Mouse (Mus musculus): ENCODE measurements around the gene Ppp1r14c. TPM values are rescaled to one million over a fixed set of nuclear protein-coding genes. Genes with fewer than 3 reads are reported as not detected.

Gene Ppp1r14c
- polyA plus RNA-seq, 1 experiment: 1.7 TPM

DNA sequence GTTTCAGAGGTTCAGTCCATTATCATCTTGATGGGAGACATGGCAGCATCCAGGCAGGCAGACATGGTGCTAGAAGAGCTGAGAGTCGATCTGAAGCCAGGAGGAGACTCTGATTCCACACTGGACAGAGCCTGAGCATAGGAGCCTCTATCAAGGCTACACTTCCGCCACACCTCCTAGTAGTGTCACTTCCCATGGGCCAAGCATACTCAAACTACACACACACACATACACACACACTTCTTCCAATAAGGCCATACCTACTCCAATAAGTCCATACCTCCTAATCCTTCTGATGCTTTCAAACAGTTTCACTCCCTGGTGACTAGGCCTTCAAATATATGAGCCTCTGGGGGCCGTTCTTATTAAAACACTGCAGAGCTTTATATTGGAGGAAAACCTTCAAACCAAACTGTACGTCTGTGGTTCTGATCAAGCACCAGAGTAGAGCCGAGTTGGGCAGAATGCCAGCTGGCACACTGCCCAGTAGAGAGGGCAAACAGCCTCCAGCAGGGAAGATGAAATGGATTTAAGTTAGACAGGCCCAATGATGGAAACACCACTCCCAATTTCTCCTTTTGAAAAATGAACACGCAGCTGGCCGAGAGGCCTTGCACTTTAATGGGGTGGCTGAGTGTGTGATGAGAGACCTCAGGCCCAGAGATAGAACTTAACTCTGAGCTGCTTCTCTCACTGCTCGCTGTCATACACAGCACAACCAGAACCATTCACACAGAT, 141.8 kb downstream of the Ppp1r14c start:
- Histone ChIP-seq H3K27ac (ENCODE audit: insufficient read depth, low read length) (no peak overlapping the region), H3K4me3 (ENCODE audit: insufficient read depth, low read length) (no peak overlapping the region), H3K4me1 (ENCODE audit: control insufficient read depth, insufficient read depth, low read length) (no peaks in the 10 kb centered on the region)
- no peak for TF ChIP-seq POLR2A (IDR thresholded peaks at IDR 0.05; ENCODE audit: low read depth, low read length)
- no peak for TF ChIP-seq CTCF (IDR thresholded peaks at IDR 0.05; ENCODE audit: borderline replicate concordance, insufficient read depth, low read length)

DNA sequence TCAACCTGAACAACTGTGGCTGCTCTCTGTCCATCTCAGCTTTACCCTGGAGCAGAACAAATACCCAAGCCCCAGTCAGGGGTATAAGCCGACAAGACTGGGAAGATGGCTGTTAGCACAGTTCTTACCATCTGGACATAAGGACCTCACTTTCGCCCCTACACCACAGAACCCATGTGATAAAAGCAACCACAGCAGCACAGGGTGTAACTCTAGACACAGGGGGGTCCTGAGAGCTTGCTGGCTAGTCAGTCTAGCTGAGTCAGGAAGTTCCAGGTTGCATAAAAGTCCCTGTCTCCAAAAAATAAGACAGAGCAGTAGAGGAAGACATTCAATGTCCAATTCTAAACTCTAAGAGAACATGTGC, 142.3 kb downstream of the Ppp1r14c start:
- Histone ChIP-seq H3K27ac (ENCODE audit: insufficient read depth, low read length) (no peak overlapping the region), H3K4me1 (ENCODE audit: control insufficient read depth, insufficient read depth, low read length) (no peaks in the 10 kb centered on the region), H3K4me3 (ENCODE audit: insufficient read depth, low read length) (no peak overlapping the region)
- no peak for TF ChIP-seq CTCF (IDR thresholded peaks at IDR 0.05; ENCODE audit: borderline replicate concordance, insufficient read depth, low read length)
- no peak for TF ChIP-seq POLR2A (IDR thresholded peaks at IDR 0.05; ENCODE audit: low read depth, low read length)

DNA sequence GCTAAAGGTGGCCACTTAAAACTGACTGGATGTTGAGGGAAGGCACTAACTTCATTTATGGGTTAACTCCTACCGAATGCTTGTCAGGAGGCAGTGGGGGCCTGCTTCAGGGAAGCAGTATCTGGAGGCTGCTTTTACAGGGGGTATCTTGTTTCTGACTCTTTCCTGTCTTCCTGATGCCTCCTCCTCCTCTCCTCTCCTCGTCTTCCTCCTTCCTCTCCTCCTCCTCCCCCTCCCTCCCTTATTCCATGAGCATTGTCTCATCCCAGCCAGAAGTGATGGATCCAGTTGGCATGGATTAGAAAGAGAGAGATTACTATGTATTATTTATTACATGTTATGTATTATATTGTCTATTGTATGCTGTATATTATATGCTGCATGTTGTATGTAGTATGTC, 142.9 kb downstream of the Ppp1r14c start:
- no peak for TF ChIP-seq POLR2A (IDR thresholded peaks at IDR 0.05; ENCODE audit: low read depth, low read length)
- no peak for TF ChIP-seq CTCF (IDR thresholded peaks at IDR 0.05; ENCODE audit: borderline replicate concordance, insufficient read depth, low read length)
- H3K4me3 ChIP-seq (ENCODE audit: insufficient read depth, low read length): no peak overlapping the region

DNA sequence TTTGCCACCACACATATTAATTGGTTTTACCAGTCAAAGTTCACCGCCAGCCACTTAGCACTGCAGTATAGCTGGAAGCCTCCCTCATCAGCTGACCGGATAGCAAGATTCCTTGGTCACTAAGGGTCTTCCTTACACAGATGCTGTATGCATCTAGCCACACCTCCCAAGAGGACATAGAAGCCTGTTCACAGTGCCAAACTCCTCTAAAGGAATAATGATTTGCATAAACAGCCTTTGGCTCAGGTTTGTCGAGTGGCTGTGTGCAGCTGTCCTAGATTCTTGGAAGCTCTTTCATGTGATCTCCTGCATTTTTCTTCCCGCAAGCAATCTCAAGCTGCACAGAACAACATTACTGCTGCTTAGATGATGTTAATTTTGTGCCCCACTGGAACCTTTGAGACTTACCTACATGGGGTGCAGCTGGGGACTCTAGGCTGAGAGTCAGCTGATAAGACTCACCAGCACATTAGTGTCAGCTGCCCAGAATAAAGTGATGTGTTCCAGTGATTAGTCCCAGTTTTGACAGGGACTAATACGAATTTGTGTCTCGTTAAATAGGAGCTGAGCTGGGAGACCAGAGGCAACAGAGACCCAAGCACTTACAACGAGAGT, 143.9 kb downstream of the Ppp1r14c start:
- no peak for TF ChIP-seq CTCF (IDR thresholded peaks at IDR 0.05; ENCODE audit: borderline replicate concordance, insufficient read depth, low read length)
- Histone ChIP-seq H3K4me3 (ENCODE audit: insufficient read depth, low read length) (no peak overlapping the region), H3K4me1 (ENCODE audit: control insufficient read depth, insufficient read depth, low read length) (no peaks in the 10 kb centered on the region), H3K27ac (ENCODE audit: insufficient read depth, low read length) (no peak overlapping the region)

More for the DNA sequence above, 142.9 kb downstream of the Ppp1r14c start:
- Histone ChIP-seq H3K4me1 (ENCODE audit: control insufficient read depth, insufficient read depth, low read length) (no peaks in the 10 kb centered on the region), H3K27ac (ENCODE audit: insufficient read depth, low read length) (no peak overlapping the region)

DNA sequence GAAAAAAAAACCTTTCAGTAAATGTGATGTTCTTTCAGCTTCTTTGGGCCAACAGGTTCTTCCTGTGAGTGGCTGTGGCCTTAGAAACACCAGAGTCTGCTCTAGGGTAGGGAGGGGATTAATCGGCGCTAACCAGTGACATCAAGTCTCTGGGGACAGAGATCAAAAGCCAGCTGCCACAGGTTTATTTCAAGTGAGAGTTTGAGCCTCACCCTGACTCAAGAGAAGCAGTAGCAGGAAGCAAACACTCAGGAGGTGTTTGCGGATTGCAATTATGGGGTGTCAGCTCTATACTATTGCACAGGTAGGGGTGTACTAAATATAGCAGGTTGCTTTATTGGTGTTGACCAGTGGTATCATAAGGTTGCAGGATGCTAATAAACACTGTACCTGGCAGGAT, 144.6 kb downstream of the Ppp1r14c start:
- Histone ChIP-seq H3K27ac (ENCODE audit: insufficient read depth, low read length) (no peak overlapping the region), H3K4me3 (ENCODE audit: insufficient read depth, low read length) (no peak overlapping the region), H3K4me1 (ENCODE audit: control insufficient read depth, insufficient read depth, low read length) (no peaks in the 10 kb centered on the region)
- TF ChIP-seq POLR2A (IDR thresholded peaks at IDR 0.05; ENCODE audit: low read depth, low read length) (no peak), CTCF (IDR thresholded peaks at IDR 0.05; ENCODE audit: borderline replicate concordance, insufficient read depth, low read length) (no peak)

DNA sequence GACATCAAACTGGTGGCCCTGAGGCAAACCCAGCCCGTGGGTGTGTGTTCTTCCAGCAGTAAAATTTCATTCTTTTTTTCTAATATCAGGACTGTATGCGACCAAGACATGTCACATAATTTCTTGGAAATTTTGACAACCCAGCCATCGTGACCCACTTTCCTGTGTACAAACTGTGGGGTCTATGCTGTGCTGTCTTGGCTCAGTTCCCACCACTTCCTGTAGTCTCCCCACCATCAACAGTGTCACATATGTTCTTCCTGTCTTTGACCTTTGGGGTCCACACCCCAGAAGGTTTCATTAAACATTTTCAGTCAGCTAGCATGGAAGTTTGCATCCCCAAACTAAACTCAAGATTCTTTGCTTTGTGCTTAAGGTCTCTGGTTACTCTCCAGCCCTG, 145.5 kb downstream of the Ppp1r14c start:
- TF ChIP-seq CTCF (IDR thresholded peaks at IDR 0.05; ENCODE audit: borderline replicate concordance, insufficient read depth, low read length) (no peak), POLR2A (IDR thresholded peaks at IDR 0.05; ENCODE audit: low read depth, low read length) (no peak)
- no peak overlapping the region for H3K27ac ChIP-seq (ENCODE audit: insufficient read depth, low read length)
- H3K4me1 ChIP-seq (ENCODE audit: control insufficient read depth, insufficient read depth, low read length): no peaks in the 10 kb centered on the region
- H3K4me3 ChIP-seq (ENCODE audit: insufficient read depth, low read length): no peak overlapping the region

DNA sequence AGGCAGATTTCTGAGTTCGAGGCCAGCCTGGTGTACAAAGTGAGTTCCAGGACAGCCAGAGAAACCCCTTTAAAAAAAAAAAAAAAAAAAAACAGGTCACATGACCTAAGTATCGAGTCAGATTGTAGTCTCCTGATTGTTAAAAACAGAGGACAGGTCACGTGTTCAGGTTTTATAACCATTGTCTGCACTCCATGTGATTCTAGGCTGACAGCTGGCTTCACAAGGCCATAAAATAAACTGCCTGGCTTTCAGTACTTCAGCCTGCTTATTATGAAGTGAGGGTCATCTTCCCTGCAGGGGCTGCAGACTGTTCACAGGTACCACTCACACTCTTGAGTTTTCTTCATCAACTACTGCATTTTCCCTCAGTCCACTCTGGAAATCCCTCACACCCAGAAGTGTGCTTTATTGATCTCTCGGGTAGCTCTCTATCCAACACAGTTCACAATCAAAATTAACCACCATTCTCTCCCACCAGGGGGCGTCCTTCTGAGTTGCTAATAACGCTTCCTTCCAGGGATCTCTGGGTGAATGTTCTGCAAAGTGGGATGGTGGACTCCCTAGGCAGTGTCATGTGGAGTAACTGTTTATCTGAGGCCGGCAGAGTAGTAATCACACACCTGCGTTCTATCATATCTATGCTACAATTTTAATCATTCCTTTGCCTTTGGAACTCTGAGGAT, 146.9 kb downstream of the Ppp1r14c start:
- no peak overlapping the region for H3K4me3 ChIP-seq (ENCODE audit: insufficient read depth, low read length)
- TF ChIP-seq CTCF (IDR thresholded peaks at IDR 0.05; ENCODE audit: borderline replicate concordance, insufficient read depth, low read length) (no peak), POLR2A (IDR thresholded peaks at IDR 0.05; ENCODE audit: low read depth, low read length) (no peak)
- H3K4me1 ChIP-seq (ENCODE audit: control insufficient read depth, insufficient read depth, low read length): no peaks in the 10 kb centered on the region
- H3K27ac ChIP-seq (ENCODE audit: insufficient read depth, low read length): no peak overlapping the region

DNA sequence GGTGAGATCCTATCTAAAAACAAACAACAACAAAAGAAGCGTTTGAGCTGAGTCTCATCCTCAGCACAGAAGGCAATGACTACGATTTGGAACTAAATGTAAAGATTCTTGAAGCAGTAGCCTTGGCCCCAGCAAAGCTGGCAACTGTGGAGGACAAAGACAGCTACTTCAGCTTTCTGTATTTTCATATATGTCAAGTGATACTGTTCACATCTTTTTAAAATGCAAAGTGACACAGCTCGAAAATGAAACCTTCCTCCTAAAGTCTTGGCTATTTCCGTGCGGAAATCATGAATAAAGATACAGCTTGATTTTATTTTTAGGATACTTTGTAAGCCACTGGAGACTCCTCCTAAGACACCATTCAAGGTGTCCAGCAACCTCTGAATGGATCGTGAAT, 148.1 kb downstream of the Ppp1r14c start:
- no peaks in the 10 kb centered on the region for H3K4me1 ChIP-seq (ENCODE audit: control insufficient read depth, insufficient read depth, low read length)
- no peak overlapping the region for H3K4me3 ChIP-seq (ENCODE audit: insufficient read depth, low read length)
- H3K27ac ChIP-seq (ENCODE audit: insufficient read depth, low read length): no peak overlapping the region
- no peak for TF ChIP-seq CTCF (IDR thresholded peaks at IDR 0.05; ENCODE audit: borderline replicate concordance, insufficient read depth, low read length)
- no peak for TF ChIP-seq POLR2A (IDR thresholded peaks at IDR 0.05; ENCODE audit: low read depth, low read length)

Other genes with a start within 250 kb of the Ppp1r14c start
- gene H60c, start 98.3 kb upstream of the Ppp1r14c start, polyA plus RNA-seq (2011; ENCODE audit: insufficient read length, low read depth, missing spikeins): not detected in 2 replicates
- 0.65 TPM in 1 of 2 replicates, not detected in the other for gene Iyd, start 174.2 kb downstream of the Ppp1r14c start, polyA plus RNA-seq (2011; ENCODE audit: insufficient read length, low read depth, missing spikeins)